Mouse (Mus musculus): Measurements from ENCODE around the gene Stk39. TPM values are rescaled to one million over a fixed set of nuclear protein-coding genes. Genes with fewer than 3 reads are reported as not detected.
A peak's percentile ranks its signal among the peaks of the same experiment; 100 is the strongest.

The Stk39 gene
- polyA plus RNA-seq, 1 experiment from 2014 or later = 11.8 TPM

DNA sequence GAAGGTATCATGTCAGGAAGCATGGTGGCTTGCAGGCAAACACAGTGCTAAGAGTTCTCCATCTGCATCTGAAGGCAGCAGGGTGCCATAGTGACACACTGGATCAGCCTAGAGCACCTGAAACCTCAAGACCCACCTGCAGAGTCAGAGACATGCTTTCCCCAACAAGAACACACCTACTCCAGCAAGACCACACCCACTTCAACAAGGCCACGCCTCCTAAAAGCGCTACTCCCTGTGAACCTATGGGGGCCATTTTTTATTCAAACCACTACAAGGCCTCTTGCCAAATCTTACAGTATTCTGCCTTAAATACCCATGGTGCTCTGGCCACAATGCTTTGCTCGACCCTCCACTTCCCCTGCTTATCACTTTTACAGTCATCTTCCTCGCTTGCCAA is 13.1 kb upstream of the Stk39 start:
- H3K9ac ChIP-seq (replicated peaks; ENCODE audit: low read depth) = no peak overlapping the region
- no peaks in the 10 kb centered on the region for H3K9me3 ChIP-seq (ENCODE audit: low read length)
- ATAC-seq = no peak
- TF ChIP-seq EP300 (IDR thresholded peaks at IDR 0.05) = no peak
- TF ChIP-seq CTCF (IDR thresholded peaks at IDR 0.05) = no peak
- no peak overlapping the region for H3K27ac ChIP-seq (ENCODE audit: low read length)
- 48% methylated on average over 4 of the region's 4 CpGs for whole genome bisulfite sequencing
- no peak for DNase-seq (ENCODE audit: low spot score)
- no peaks in the 10 kb centered on the region for H3K4me1 ChIP-seq (ENCODE audit: insufficient read depth, low read depth, low read length)
- no peak overlapping the region for H3K4me3 ChIP-seq (ENCODE audit: low read depth, low read length)
- no peak overlapping the region for H3K4me2 ChIP-seq (replicated peaks; ENCODE audit: low read depth, low read length)
- no peaks in the 10 kb centered on the region for H3K36me3 ChIP-seq (ENCODE audit: insufficient read depth, low read length)
- H3K27me3 ChIP-seq (replicated peaks; ENCODE audit: insufficient read depth, low read length) = no peaks in the 10 kb centered on the region

DNA sequence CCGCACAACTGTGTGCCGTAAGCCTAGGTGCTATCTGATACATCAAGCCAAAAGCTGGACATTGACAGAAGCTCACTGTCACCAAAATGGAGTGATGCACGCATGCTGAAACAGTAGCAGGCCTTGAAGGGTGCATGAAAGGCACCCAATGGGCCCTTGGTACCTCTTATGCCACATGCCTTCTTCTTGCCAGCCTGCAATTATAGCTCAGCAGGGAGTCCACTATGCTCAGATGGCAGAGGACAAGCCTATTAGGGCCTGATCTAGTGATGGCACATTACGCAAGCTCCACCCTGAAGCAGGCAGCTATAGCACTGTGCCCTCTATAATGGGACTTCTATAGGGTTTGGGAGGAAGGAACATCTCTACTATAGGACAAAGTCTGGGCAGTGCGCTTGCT is 10.8 kb upstream of the Stk39 start:
- H3K27me3 ChIP-seq (replicated peaks; ENCODE audit: insufficient read depth, low read length) = no peaks in the 10 kb centered on the region
- H3K9ac ChIP-seq (replicated peaks; ENCODE audit: low read depth) = no peak overlapping the region
- no peaks in the 10 kb centered on the region for H3K9me3 ChIP-seq (ENCODE audit: low read length)
- H3K4me1 ChIP-seq (ENCODE audit: insufficient read depth, low read depth, low read length) = no peaks in the 10 kb centered on the region
- no peak overlapping the region for H3K4me3 ChIP-seq (ENCODE audit: low read depth, low read length)
- ATAC-seq (no peak), DNase-seq (ENCODE audit: low spot score) (no peak)
- H3K27ac ChIP-seq (ENCODE audit: low read length) = no peak overlapping the region
- H3K36me3 ChIP-seq (ENCODE audit: insufficient read depth, low read length) = no peaks in the 10 kb centered on the region
- H3K4me2 ChIP-seq (replicated peaks; ENCODE audit: low read depth, low read length) = no peak overlapping the region
- TF ChIP-seq EP300 (IDR thresholded peaks at IDR 0.05) (no peak), CTCF (IDR thresholded peaks at IDR 0.05) (no peak)
- 94% methylated on average over 5 of the region's 5 CpGs for WGBS

DNA sequence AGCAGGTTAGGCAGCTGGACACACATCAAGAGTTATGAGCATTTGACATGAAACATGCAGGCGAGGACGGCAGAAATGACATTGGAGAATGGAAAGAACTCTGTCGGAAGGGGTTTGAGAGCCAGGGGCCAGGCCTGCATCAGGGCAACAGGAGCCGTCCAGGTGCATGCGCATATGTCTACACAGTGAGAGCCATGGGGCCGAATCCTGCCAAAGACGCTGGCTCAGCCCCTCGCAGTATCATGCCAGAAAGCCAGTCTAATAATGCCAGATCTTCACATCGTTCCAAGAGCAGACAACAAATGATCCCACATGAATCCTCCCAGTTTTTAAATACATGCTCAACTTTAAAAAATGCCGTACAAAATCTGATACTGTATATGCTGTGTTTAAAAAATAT is 7.8 kb upstream of the Stk39 start:
- Histone ChIP-seq H3K36me3 (ENCODE audit: insufficient read depth, low read length) (no peaks in the 10 kb centered on the region), H3K27ac (ENCODE audit: low read length) (no peak overlapping the region)
- ATAC-seq = no peak

DNA sequence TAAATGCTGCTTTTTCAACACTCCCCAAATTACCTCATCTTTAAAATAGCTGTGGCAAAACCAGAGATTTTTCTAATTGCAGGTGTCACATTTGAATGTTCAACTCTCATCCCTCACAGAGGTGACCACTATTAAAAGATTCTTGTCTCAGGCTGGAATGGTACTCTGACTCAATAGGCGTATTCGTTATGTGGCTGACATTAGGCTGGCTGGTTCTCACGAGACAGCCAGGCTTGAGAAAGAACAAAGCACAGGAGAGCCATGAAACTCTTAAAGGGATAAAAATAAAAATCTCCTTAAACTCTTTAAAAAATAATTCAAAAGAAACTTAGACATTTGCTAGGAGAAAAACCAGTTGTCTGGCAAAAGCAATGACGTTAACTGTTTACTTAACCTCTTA is 853 bp upstream of the Stk39 start:
- Histone ChIP-seq H3K36me3 (ENCODE audit: insufficient read depth, low read length) (no peaks in the 10 kb centered on the region), H3K9me3 (ENCODE audit: low read length) (no peaks in the 10 kb centered on the region), H3K4me1 (ENCODE audit: insufficient read depth, low read depth, low read length) (peaks cover 5% of the 10 kb centered on the region; the same call in 1 of the 2 replicates), H3K4me3 (ENCODE audit: low read depth, low read length) (no peak overlapping the region), H3K27ac (ENCODE audit: low read length) (peak overlapping the region; percentile 87), H3K4me2 (replicated peaks; ENCODE audit: low read depth, low read length) (no peak overlapping the region), H3K9ac (replicated peaks; ENCODE audit: low read depth) (no peak overlapping the region), H3K27me3 (replicated peaks; ENCODE audit: insufficient read depth, low read length) (no peaks in the 10 kb centered on the region)
- DNase-seq (ENCODE audit: low spot score) = peak; percentile 19
- WGBS = 44% methylated on average over 4 of the region's 4 CpGs
- no peak for ATAC-seq
- TF ChIP-seq CTCF (IDR thresholded peaks at IDR 0.05) = no peak
- TF ChIP-seq EP300 (IDR thresholded peaks at IDR 0.05) = no peak

More for the DNA sequence above, 7.8 kb upstream of the Stk39 start:
- Histone ChIP-seq H3K9me3 (ENCODE audit: low read length) (no peaks in the 10 kb centered on the region), H3K27me3 (replicated peaks; ENCODE audit: insufficient read depth, low read length) (no peaks in the 10 kb centered on the region), H3K4me3 (ENCODE audit: low read depth, low read length) (no peak overlapping the region), H3K4me2 (replicated peaks; ENCODE audit: low read depth, low read length) (no peak overlapping the region), H3K9ac (replicated peaks; ENCODE audit: low read depth) (no peak overlapping the region), H3K4me1 (ENCODE audit: insufficient read depth, low read depth, low read length) (no peaks in the 10 kb centered on the region)
- TF ChIP-seq CTCF (IDR thresholded peaks at IDR 0.05) (no peak), EP300 (IDR thresholded peaks at IDR 0.05) (no peak)
- WGBS = 86% methylated on average over 10 of the region's 10 CpGs
- DNase-seq (ENCODE audit: low spot score) = no peak

DNA sequence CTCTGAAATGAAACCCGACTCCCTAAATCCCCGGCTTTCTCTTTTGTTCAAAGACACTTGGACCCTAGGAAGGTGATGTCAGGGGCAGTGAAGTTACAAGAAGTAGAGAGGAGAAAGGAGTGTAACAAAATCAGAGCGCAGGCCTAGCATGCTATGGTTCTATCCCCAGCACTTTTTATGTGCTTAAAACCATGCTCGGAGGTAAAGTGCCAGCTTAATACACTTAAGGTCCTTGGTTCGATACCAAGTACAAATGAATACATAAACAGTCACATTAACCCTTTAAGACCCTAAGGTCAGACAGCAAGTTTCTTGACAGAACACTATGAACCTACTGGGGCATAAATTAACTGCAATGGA is 463 bp upstream of the Stk39 start:
- Histone ChIP-seq H3K4me2 (replicated peaks; ENCODE audit: low read depth, low read length) (peak overlapping the region; percentile 99), H3K9ac (replicated peaks; ENCODE audit: low read depth) (peak overlapping the region; percentile 69; the same call in 1 of the 2 replicates), H3K4me3 (ENCODE audit: low read depth, low read length) (peak overlapping the region; percentile 76), H3K4me1 (ENCODE audit: insufficient read depth, low read depth, low read length) (peaks cover 5% of the 10 kb centered on the region; the same call in 1 of the 2 replicates), H3K27me3 (replicated peaks; ENCODE audit: insufficient read depth, low read length) (no peaks in the 10 kb centered on the region), H3K9me3 (ENCODE audit: low read length) (no peaks in the 10 kb centered on the region), H3K36me3 (ENCODE audit: insufficient read depth, low read length) (no peaks in the 10 kb centered on the region), H3K27ac (ENCODE audit: low read length) (peak overlapping the region; percentile 87)
- 5% methylated on average over 5 of the region's 5 CpGs for WGBS
- no peak for TF ChIP-seq CTCF (IDR thresholded peaks at IDR 0.05)
- ATAC-seq (no peak; the same call in 1 of the 2 replicates), DNase-seq (ENCODE audit: low spot score) (peak; percentile 54)

DNA sequence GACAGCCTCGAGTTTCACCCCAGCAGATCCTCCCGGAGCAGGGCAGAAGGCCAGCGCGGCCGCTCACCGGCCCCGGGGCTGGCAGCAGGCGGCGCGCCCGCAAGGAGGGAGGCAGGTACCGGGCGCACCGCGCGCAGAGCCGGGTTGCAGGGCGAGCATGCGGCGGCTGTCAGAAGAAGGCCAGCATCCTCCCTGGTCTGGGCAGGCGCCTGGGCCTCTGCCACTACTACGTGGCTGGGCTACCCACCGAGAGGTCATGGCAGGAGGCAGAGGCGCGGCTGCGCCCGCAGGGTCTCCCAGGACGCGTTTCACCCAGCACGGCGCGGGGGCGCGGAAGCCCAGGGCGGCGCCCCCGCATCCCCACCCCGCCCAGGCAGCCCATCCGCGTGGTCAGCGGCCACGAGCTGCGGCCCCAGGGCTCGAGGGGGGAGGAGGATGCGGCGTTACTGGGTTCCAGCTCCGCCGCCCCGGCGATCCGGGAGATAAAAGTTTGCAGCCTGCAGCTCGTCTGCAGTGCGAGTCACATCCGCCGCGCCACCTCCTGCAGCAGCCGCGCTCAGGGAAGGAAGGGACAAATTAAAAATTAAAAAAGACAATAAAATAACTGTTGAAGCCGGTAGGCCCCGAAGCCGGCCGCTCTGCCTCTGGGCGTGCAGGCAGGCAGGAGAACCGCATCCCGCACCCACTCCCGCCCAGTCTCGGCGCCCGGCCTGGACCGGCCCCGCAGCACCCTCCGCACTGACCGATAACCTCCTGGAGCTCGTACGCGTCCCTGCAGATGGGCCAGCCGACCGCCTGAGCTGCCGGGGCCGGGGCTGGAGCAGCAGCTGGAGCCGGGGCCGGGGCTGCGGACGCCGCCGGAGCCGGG is 943 bp downstream of the Stk39 start:
- under 1% methylated on average over 61 of the region's 87 CpGs for WGBS
- peak; percentile 65 for DNase-seq (ENCODE audit: low spot score)
- ATAC-seq = peak; percentile 49

More for the DNA sequence above, 943 bp downstream of the Stk39 start:
- Histone ChIP-seq H3K4me2 (replicated peaks; ENCODE audit: low read depth, low read length) (peak overlapping the region; percentile 99), H3K9me3 (ENCODE audit: low read length) (no peaks in the 10 kb centered on the region), H3K4me3 (ENCODE audit: low read depth, low read length) (peak overlapping the region; percentile 76), H3K27ac (ENCODE audit: low read length) (peak overlapping the region; percentile 87), H3K9ac (replicated peaks; ENCODE audit: low read depth) (peak overlapping the region; percentile 69), H3K27me3 (replicated peaks; ENCODE audit: insufficient read depth, low read length) (no peaks in the 10 kb centered on the region), H3K4me1 (ENCODE audit: insufficient read depth, low read depth, low read length) (peaks cover 8% of the 10 kb centered on the region; the same call in 1 of the 2 replicates), H3K36me3 (ENCODE audit: insufficient read depth, low read length) (no peaks in the 10 kb centered on the region)
- TF ChIP-seq EP300 (IDR thresholded peaks at IDR 0.05) (no peak), CTCF (IDR thresholded peaks at IDR 0.05) (peak; percentile 39)

Data from lung, postnatal 0 days (tissue).